Mouse (Mus musculus) forebrain, embryonic 14.5 days (tissue): ENCODE measurements at regions not wholly inside any gene's neighbourhood (a gene's known extent, or its start where the extent isn't known, plus 50 kb on each side); places are given as distances from the start of the nearest gene placed in this dataset.

ENCODE experiments used
- ATAC-seq: fragments of 200-750 bp; cut with Nextera tagmentation; 2 replicates; pipeline ENCODE4 v1.8.0; 2017; ENCODE audit warnings: mild to moderate bottlenecking, moderate library complexity
- DNase-seq: peaks from one replicate; pipeline ENCODE4 v3.0.0-alpha.2; 2015; ENCODE audit warnings: low spot score
- H3K27ac ChIP-seq: fragments of 300-500 bp; sonication (generic); 2 replicates; pipeline ENCODE4 v1.5.1; 2014; ENCODE audit warnings: low read depth, mild to moderate bottlenecking, control low read depth, low read length, moderate library complexity
- H3K27me3 ChIP-seq: fragments of 300-500 bp; sonication (generic); replicated peaks from 2 replicates; pipeline ENCODE4 v1.6.1; 2014; ENCODE audit warnings: low read length, control low read depth, mixed read lengths; ENCODE audit not compliant: control insufficient read depth, insufficient read depth
- H3K36me3 ChIP-seq: fragments of 300-500 bp; sonication (generic); 2 replicates; pipeline ENCODE4 v1.6.1; 2014; ENCODE audit warnings: low read length, control low read depth; ENCODE audit not compliant: control insufficient read depth, insufficient read depth
- H3K4me1 ChIP-seq: fragments of 300-500 bp; sonication (generic); 2 replicates; pipeline ENCODE4 v1.6.1; 2014; ENCODE audit warnings: antibody characterized with exemption, low read length, control low read depth; ENCODE audit not compliant: control insufficient read depth, insufficient read depth
- H3K4me2 ChIP-seq: fragments of 300-500 bp; sonication (generic); 2 replicates; pipeline ENCODE4 v1.6.1; 2014; ENCODE audit warnings: mild to moderate bottlenecking, control low read depth, low read length
- H3K4me3 ChIP-seq: fragments of 300-500 bp; sonication (generic); 2 replicates; pipeline ENCODE4 v1.5.1; 2014; ENCODE audit warnings: low read depth, low read length, control low read depth
- H3K9ac ChIP-seq: fragments of 300-500 bp; sonication (generic); 2 replicates; pipeline ENCODE4 v1.6.1; 2014; ENCODE audit warnings: mild to moderate bottlenecking, low read length, control low read depth, moderate library complexity
- H3K9me3 ChIP-seq: fragments of 300-500 bp; sonication (generic); replicated peaks from 2 replicates; pipeline ENCODE4 v1.6.1; 2016; ENCODE audit warnings: low read length, control low read depth, mixed read lengths; ENCODE audit not compliant: control insufficient read depth
- WGBS: fragments of 180-500 bp; shearing (Covaris S2); extraction: QIAGEN DNeasy Blood & Tissue Kit; methylation state at CpG from one replicate; pipeline ENCODE4 v1.1.7; 2014; 5-methylcytosine and 5-hydroxymethylcytosine counted together

- no peak overlapping the region for H3K4me3 ChIP-seq
- no peak for ATAC-seq
- no peak overlapping the region for H3K9ac ChIP-seq
- no peak overlapping the region for H3K4me2 ChIP-seq
- H3K4me1 ChIP-seq: no peaks in the 10 kb centered on the region
- H3K27ac ChIP-seq: no peak overlapping the region
- WGBS: 92% methylated on average over 8 of the region's 8 CpGs
- H3K9me3 ChIP-seq: no peaks in the 10 kb centered on the region
- H3K27me3 ChIP-seq: no peaks in the 10 kb centered on the region
- H3K36me3 ChIP-seq: no peaks in the 10 kb centered on the region
- no peak for DNase-seq
Measured at GRCm38 (mm10) chr14:98477416-98477815, 307.9 kb upstream of the Dach1 start.

- 49% methylated on average over 5 of the region's 5 CpGs for WGBS
- Histone ChIP-seq H3K4me2 (no peak overlapping the region), H3K27ac (no peak overlapping the region), H3K4me3 (no peak overlapping the region), H3K27me3 (no peaks in the 10 kb centered on the region), H3K36me3 (no peaks in the 10 kb centered on the region), H3K4me1 (no peaks in the 10 kb centered on the region), H3K9me3 (no peaks in the 10 kb centered on the region), H3K9ac (no peak overlapping the region)
- peak; percentile 56 for DNase-seq
- no peak for ATAC-seq
Measured at GRCm38 (mm10) chr14:98471803-98472509, 302.4 kb upstream of the Dach1 start.

- Histone ChIP-seq H3K4me2 (no peak overlapping the region), H3K4me1 (no peaks in the 10 kb centered on the region), H3K9me3 (no peaks in the 10 kb centered on the region), H3K9ac (no peak overlapping the region), H3K27me3 (no peaks in the 10 kb centered on the region), H3K36me3 (no peaks in the 10 kb centered on the region), H3K4me3 (no peak overlapping the region), H3K27ac (no peak overlapping the region)
- 86% methylated on average over 1 of the region's 1 CpGs for WGBS
- DNase-seq (no peak), ATAC-seq (no peak)
Measured at GRCm38 (mm10) chr14:98454461-98454860, 284.9 kb upstream of the Dach1 start.

- no peak for DNase-seq
- H3K9ac ChIP-seq: no peak overlapping the region
- no peak overlapping the region for H3K4me3 ChIP-seq
- no peak overlapping the region for H3K27ac ChIP-seq
- no peaks in the 10 kb centered on the region for H3K9me3 ChIP-seq
- ATAC-seq: no peak
- H3K4me2 ChIP-seq: no peak overlapping the region
- no peaks in the 10 kb centered on the region for H3K36me3 ChIP-seq
- no peaks in the 10 kb centered on the region for H3K27me3 ChIP-seq
- H3K4me1 ChIP-seq: no peaks in the 10 kb centered on the region
- WGBS: 76% methylated on average over 6 of the region's 6 CpGs
Measured at GRCm38 (mm10) chr14:98452191-98452590, 282.6 kb upstream of the Dach1 start.

GRCm38 (mm10) chr14:98449568-98449967 lies 280.0 kb upstream of the Dach1 start:
- no peaks in the 10 kb centered on the region for H3K9me3 ChIP-seq
- no peaks in the 10 kb centered on the region for H3K36me3 ChIP-seq
- no peaks in the 10 kb centered on the region for H3K4me1 ChIP-seq
- ATAC-seq (0 out of 2 replicates have a peak, but pooled peaks have one; percentile 15), DNase-seq (peak; percentile 23)
- H3K27ac ChIP-seq: no peak overlapping the region
- no peak overlapping the region for H3K9ac ChIP-seq
- no peak overlapping the region for H3K4me2 ChIP-seq
- WGBS: 29% methylated on average over 5 of the region's 5 CpGs
- no peak overlapping the region for H3K4me3 ChIP-seq
- H3K27me3 ChIP-seq: no peaks in the 10 kb centered on the region

- Histone ChIP-seq H3K4me2 (no peak overlapping the region), H3K27me3 (no peaks in the 10 kb centered on the region), H3K9me3 (no peaks in the 10 kb centered on the region), H3K36me3 (no peaks in the 10 kb centered on the region), H3K4me1 (no peaks in the 10 kb centered on the region), H3K4me3 (no peak overlapping the region), H3K9ac (no peak overlapping the region), H3K27ac (no peak overlapping the region)
- WGBS: 66% methylated on average over 3 of the region's 3 CpGs
- DNase-seq (peak; percentile 46), ATAC-seq (0 out of 2 replicates have a peak, but pooled peaks have one; percentile 42)
Measured at GRCm38 (mm10) chr14:98442411-98442810, 272.8 kb upstream of the Dach1 start.

- Histone ChIP-seq H3K4me1 (no peaks in the 10 kb centered on the region), H3K4me3 (no peak overlapping the region), H3K9ac (no peak overlapping the region), H3K4me2 (no peak overlapping the region), H3K9me3 (no peaks in the 10 kb centered on the region), H3K27me3 (no peaks in the 10 kb centered on the region), H3K27ac (no peak overlapping the region), H3K36me3 (no peaks in the 10 kb centered on the region)
- 63% methylated on average over 2 of the region's 2 CpGs for WGBS
- ATAC-seq (no peak), DNase-seq (no peak)
Measured at GRCm38 (mm10) chr14:98441954-98442353, 272.4 kb upstream of the Dach1 start.

- Histone ChIP-seq H3K4me3 (no peak overlapping the region), H3K4me1 (no peaks in the 10 kb centered on the region), H3K4me2 (no peak overlapping the region), H3K36me3 (no peaks in the 10 kb centered on the region), H3K27ac (no peak overlapping the region), H3K9me3 (no peaks in the 10 kb centered on the region), H3K9ac (no peak overlapping the region), H3K27me3 (no peaks in the 10 kb centered on the region)
- no peak for ATAC-seq
- WGBS: 67% methylated on average over 11 of the region's 11 CpGs
- no peak for DNase-seq
Measured at GRCm38 (mm10) chr14:98431959-98432358, 262.4 kb upstream of the Dach1 start.

GRCm38 (mm10) chr14:98417719-98418118 lies 248.2 kb upstream of the Dach1 start:
- H3K36me3 ChIP-seq: no peaks in the 10 kb centered on the region
- no peak for DNase-seq
- no peak overlapping the region for H3K4me2 ChIP-seq
- no peaks in the 10 kb centered on the region for H3K4me1 ChIP-seq
- H3K9ac ChIP-seq: no peak overlapping the region
- H3K9me3 ChIP-seq: no peaks in the 10 kb centered on the region
- 69% methylated on average over 1 of the region's 1 CpGs for WGBS
- no peaks in the 10 kb centered on the region for H3K27me3 ChIP-seq
- ATAC-seq: no peak
- H3K4me3 ChIP-seq: no peak overlapping the region
- no peak overlapping the region for H3K27ac ChIP-seq
